Mouse (Mus musculus): ENCODE data around the gene Best1.

Gene Best1

DNA sequence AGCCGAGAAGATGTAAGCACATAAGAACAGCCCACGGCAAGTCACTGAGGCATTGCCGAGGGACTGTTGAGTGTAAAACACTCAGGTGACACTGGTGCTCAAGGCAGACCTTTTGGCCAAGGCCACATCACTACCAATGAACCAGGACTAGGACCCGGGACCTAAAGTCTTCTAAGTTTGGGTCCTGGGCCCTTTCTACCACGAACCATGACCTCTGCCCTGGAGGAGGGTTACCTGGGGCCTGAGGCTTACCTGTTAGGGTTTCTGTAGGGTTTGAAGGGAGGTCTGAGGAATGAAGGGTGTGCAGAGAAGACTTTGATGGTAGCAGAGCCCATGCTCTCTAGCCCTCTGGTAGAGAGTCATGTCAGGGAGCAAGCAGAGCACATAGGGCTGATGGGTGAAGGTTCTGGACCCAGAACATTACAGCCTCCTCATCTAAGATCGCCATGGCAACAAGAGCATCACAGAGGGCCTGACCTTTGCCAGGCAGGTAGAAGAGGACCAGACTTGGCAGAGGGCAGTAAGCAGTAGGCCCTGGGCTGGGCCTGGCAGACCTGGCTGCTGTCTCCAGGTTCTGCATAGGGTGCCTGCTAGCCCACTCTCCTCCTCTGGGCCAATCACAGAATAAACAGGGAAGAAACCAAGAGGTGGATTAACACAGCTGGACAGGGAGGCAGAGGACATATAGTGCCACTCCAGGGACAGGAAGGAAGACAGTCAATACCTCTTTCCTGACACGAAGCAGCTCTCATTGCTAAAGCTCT, at the start of gene Best1, which contains the start of gene Rab3il1:
Gene Best1, minus strand, starts transcription at position 428 of the 764 bp plus-strand sequence.
Gene Rab3il1, plus strand, starts transcription at position 464 of the 764 bp plus-strand sequence.
- DNase-seq, result no peak

DNA sequence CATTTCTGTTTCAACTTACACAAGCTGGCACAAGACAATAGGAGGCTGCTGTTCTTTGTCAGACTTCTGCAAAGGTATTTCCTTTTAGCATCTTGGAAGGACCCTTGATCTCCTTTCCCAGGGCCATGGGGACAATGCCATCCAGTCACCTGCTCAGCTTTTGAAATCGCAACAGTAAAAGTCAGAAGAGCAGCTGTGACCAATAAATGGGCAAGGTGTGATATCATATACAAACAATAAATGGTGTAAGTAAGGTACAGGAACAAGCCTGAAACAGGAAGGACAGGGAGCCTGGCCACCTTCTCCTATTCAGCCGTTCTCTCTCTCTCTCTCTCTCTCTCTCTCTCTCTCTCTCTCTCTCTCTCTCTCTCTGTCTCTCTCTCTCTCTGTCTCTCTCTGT, 49.0 kb upstream of the Best1 start:
- DNase-seq, result no peak

DNA sequence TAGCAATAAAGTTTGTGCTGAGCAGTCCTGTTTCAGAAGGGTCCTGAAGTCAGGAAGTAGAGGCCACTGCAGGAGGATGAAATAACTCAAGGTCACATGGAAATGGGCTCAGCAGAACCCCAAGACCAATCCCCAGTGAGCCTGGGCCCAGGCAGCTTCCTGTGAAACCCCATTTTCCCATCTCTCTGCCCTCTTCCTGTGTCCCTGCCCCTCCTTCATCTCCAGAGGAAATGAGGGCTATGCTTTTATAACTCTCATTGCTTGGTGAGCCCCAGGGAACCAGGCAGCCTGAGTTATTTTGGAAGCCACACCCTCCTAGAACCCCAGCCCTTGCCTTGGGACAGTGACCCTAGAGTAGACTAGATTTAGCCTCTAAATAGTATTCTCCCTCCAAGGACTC, 48.1 kb upstream of the Best1 start:
- DNase-seq, result no peak

DNA sequence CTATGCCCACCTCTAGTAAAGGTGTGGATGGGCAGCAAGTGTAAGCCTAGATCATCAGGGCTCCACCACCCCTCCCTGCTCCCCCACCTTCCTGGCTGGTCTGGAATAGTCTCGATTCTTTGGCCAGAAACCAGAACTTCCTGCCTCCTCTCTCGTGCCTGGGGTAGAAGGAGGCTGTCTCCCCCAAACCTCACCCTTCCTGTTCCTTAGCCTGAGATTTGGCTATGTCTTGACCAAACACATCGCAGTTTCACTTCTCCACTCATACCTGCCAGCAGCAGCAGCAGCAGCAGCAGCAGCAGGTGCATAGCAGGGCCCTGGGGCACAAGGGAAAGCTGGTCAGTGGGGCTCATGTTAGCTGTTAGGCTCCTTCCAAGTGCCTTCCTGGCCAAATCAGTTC, 45.5 kb upstream of the Best1 start:
- no peak for DNase-seq

DNA sequence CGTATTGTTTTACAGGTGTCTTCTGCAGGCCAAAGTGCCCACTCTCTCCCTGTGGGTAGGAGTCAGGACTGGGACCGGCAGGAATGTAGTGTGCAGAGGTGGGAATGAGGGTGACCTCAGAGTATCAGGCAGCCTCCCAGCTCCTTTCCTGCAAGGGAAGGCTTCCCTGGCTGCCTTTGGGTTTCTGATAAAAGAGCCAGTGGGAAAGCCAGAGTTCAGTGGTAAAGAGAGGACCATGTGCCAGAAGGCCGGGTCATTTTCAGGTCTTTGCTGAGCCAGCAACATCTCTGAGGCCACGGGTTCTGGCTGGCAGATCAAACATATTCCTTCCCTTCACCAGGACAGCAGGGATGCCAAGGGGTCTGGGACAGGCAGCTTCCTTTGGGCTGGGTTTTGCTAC, 44.9 kb upstream of the Best1 start:
- no peak for DNase-seq

DNA sequence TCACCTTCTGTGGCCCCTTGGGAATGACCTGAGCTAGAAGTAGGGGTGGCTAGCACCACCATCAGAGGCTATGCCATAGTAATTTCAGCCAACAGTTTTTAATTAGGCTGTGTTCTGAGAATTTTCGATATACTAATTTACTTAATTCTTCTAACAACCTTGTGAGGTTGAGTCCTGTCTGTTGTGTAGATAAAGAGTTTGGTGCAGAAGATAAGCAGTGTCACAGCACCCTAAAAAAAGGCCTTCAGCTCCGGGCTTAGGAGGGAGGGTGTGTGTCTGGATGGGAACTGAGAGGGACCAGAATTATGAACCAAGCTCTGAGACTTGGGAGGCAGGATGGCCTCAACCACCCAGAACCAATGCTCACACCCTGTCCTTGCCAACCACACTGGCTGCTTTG, 44.3 kb upstream of the Best1 start:
- DNase-seq, result no peak

DNA sequence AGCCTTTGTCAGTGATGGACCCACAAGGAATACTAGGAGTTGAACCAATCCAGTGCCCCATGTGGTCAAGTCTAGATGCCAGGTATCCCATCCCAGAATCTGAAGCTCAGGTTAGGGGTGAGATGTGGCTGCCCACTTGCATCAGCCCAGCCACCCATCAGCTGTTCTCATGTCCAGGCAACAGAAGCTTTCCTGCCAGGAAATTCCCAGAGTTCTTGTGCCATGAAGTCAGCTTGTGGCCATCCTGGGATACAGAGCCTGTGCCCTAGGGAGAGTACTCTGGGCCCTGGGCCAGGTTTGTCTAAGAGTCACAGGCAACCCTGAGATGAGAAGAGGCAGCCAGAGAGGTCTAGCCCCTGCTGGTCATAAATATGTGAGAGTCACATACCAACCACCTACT, 42.2 kb upstream of the Best1 start:
- DNase-seq, result no peak

DNA sequence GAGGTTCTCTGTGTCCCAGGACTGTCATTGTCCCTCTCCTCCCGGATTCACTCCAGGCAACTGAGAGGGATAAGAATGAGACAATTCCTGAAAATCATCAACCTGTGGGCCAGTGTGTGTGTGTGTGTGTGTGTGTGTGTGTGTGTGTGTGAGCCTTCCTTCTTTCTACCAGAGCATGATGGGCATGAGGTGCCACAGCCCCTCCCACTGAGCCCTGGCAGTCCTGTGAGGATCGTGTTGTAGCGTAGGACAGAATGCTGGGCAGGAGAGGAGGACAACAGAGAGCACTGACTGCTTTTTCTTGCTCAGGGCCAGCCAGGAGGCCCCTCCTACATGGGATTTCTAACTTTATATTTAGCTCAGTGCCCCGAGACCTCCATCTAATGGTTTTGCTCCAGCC, 41.4 kb upstream of the Best1 start:
- no peak for DNase-seq

DNA sequence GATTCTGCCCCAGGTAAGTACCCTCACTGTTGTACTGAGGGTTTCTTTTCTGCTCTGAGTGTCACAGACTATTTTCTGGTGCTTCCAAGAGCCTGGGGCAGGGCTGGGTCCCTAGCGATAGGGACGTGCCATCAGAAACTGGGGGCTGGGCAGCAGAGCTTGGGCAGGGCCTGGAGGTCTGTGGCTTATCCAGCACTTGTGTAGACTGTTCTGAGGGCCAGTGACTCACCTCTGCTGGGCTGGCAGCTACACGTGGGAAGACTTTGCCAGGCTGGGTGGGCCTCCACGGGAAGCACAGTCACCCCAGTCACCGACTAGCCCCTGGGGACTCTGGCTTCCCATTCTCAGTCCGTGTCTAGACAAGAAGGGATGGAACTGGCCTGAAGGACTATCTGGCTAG, 40.8 kb upstream of the Best1 start:
- peak; percentile 21 to 32 for DNase-seq

DNA sequence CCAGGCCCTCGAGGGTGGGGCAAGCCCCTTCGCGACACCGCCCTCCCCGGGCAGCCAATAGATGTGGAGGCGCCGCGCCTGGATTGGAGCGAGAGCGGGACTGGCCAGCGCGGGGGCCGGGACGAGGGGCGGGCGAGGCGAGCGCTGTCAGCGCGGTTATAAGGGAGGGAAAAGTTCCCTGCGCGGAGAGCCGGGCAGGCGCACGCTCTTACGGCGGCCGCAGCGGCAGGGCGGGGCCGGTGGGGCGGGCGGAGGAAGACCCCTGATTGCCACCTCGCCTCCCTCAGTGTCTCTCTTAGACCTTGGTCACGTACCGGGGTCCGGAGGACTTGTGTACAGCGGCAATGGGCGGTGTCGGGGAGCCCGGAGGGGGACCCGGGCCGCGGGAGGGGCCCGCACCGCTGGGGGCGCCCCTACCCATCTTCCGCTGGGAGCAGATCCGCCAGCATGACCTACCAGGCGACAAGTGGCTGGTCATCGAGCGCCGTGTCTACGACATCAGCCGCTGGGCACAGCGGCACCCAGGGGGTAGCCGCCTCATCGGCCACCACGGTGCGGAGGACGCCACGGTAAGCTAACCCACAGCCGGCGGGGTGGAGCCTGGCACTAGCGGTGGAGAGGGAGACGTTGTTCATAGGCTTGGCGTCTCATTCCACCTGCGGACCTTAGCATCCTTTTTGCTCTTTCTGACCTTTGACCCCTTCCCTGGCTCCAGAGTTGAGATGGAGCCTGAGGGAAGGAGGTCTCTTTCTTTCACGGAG, 40.1 kb upstream of the Best1 start, which contains the start of gene Fads3:
Gene Fads3, plus strand, starts transcription at position 182 of the 761 bp plus-strand sequence.
- DNase-seq, result peak; percentile 86 to 89

DNA sequence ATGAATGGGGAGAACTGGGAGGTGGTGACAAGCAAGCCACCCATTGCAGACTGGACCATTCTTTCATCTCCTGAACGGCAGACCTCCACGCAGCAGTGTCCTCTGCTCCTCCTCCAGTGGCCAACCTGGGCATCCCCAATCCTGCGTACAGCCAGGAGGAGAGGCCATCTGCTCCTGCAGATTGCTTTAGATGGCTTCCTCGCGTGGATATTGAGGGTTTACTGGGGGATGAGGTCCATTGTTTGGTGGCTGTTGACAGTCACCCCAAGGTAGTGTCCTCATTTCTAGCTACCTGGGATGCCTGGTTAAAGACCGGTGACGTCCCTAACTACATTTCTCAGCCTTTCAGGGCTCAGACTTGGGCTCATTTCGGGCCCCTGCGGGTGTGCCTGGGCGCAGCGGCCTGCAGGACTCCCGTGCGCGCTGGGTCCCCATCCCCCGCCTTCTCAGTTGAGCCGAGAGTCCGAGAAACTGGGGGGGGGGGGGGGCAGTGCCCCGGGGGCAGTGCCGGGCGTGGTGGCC, 39.5 kb upstream of the Best1 start:
- DNase-seq, result peak; percentile 73 to 78

DNA sequence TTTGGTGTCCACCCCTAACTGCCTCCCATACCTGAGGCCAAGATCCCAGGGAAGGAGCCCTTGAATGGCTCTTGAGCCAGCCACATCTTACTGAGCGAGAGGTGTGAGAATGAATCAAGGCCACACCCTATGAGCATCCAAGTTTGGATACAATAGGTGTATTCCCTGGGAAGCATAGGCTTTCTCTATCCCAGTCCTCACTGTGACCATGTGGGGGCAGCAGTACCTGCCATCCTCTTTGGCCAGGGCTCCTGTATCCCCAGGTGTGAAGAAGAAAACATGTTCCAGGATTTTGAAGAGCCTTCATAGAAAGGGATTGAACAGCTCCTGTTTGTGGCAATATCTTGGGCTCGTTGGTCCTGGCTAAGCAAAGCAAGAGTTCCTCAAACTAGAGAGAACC, 38.2 kb upstream of the Best1 start:
- DNase-seq, result peak; percentile 43 to 45

DNA sequence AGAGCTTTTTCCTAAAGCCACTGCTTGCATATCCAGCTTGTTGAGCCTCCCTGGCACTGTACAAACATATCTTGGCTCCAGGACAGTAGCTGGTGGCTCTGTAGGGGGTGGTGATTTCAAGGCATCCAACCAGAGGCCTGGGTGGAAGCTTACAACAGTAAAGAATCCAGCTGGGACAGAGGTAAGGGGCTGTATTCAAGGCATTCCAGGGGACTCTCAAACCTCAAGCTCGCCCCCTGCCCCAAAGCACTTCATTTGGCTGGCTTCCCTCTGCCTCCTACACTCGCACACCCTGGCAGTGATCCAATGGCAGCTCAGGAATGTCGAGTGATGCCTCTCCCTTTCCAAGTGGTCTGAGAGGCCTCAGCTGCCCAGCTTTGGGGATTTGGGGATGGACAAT, 37.5 kb upstream of the Best1 start:
- DNase-seq, result peak in 1 of 2 experiments; percentile 36

DNA sequence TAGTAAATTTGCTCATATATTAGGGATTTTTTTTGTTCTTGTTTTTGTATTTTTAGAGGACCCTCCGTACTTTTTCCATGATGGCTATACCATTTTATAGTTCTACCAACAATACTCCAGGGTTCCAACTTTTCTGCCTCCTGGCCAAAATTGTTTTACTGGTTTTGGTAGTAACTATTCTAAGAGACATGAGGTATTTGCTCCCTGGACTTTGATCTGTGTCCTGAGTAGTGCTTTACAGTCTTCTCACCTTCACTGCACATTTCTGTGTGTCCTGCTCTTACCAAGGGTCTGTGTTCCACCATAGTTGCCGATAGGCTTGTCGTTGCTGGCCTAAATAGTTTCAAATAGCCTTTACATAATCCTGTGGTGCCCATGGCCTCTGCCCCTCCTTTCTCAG, 36.9 kb upstream of the Best1 start:
- DNase-seq, result no peak

DNA sequence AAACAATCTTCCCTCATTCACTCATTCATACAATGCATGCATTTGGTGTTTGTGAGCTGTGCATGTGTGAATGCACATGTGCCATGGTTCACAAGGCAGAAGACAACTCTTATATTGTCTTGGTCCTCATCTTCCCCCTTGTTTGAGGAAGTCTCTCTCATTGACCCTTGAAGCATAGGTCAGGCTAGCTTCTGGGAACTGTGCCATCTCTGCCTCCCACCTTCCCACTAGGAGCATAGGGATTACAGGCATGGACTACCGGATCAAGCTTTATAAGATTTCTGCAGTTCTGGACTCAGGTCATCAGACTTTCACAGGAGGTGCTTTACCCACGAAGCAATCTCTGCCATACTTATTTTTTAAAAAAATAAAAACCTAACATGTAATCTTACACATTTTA, 36.1 kb upstream of the Best1 start:
- no peak for DNase-seq

DNA sequence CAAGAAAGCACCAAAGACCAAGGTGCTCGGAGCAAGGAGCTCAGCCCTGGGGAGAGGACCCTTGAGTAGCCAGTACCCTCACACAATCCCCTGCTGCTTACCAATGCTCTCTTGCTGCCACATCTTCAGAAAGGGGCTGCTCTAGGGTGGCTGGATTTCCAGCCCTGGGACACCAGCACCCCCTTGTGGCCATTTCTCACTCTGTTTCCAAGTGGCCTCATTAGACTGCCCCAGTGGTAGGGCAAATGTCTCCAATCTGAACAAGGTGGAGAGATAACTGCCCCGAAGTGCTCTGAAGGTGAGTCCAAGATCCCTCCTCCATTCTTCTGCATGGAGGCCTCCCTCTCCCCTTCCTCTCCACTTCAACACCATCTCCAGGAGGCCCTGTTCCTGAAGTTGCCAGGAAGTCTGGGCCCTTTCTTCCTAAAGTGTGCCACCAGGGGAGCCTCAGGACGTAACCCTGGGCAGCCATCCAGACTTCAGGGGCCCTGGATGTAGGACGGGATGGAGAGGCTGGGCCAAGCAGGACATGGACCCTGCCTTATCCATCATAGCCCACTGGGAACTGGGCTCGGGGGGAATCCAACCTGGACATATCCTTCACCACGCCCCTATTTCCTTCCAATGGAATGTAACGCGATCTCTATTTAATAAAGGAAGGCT, 33.5 kb upstream of the Best1 start:
- DNase-seq, result peak; percentile 62 to 74

DNA sequence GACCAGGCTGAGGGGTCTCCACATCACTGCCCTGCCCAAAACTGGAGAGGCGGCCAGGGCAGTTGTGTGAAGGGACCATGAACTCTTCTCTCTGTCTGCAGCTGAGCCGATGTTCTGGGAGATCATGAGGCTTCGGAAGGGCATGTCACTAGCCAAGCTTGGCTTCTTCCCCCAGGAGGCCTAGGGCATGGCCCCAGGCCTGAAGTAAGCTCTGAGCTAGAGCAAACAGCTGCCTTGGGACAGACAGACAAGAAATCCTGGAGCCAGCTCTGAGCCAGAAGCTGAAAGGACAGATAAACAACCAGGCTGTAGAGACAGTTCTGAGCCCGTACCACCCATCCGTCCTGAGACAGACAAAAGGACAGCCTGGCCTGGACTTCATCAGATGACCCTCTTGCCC, 32.9 kb upstream of the Best1 start:
- no peak for DNase-seq

DNA sequence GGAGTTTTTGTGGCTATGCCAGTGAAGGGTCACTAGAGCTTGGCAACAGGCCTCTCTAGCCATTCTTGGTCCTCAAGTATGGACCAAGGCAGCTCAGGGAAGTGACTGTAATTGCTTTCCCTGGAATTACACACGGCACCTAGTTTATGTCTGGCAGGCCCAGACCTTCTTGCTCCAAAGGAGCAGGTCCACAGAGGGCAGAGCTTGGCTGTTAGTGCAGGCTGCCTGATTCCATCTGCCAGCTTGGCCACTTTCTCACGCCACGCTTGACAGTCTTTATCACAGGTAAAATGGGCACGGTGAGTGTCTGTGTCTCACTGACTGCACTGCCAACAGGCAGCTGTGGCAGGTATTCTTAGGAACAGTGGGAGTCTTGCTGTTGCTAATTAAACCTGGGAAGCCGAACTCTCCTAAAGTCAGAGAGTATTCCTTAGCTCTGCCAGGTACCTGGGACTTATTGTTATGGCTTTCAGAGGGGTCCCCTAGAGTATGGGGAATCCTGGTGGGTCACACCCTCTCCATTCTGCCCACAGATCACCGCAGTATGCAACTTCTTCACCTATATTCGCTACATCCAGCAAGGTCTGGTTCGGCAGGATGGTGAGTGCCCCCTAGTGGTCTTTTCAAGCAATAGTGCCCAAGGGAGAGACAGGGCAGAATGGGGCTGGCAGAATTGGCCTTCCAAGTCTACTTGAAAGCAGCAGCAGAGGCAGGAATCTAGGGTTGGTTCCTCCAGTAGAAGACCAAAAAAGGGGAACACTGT, 32.0 kb upstream of the Best1 start:
- DNase-seq, result peak; percentile 69 to 72

DNA sequence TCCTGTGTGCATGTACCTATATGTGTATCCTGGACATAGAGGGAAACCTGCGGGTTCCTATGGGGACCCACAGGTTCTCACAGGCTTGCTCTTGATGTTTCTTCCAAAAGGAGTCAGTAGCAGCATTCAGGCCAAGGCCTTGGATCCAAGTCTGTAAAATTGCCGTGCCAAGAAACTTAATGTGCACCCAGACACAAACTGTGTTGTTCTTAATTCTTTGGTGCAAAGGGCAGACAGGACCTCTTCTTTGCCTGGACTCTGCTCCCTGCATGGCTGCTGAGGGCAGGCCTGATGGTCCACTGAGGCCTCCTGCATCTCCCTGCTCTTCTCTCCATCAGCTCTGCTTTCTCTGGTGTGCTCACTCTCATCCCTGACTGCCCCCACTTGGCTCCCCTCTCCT, 28.3 kb upstream of the Best1 start:
- DNase-seq, result no peak

DNA sequence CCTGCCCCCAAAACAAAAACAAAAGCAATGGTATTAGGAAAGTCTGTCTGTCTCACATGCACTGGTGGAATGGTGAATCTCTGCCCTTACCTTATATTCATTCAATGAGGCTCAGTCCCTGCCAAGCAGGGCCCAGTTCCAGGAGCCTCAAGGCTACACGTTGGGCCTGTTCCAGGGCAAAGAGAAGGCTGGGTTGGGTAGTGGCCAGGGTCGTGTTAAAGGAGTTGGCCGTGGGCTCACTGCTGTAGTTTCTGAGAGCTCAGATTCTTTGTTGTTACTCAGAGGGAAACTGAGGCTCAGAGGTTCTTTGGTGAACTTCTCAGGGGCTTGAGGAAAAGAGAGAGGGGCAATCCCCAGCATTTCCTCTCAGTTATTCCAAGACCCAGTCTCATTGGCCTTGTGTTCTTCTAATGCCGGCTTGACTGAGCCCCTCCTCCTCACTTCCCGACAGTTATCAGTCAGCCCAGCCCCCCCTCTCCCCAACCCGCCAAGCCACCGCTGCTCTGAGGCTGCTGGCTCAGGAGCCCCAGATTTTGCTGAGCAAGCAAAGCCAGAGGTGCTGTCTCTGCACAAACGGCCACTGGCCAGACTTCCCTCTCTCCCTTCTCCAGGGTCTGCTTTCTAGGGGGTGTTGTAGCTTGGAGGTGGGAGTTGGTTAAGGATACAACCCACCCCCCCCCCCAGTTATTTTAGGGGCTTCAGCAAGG, 23.9 kb upstream of the Best1 start:
- DNase-seq, result no peak

DNA sequence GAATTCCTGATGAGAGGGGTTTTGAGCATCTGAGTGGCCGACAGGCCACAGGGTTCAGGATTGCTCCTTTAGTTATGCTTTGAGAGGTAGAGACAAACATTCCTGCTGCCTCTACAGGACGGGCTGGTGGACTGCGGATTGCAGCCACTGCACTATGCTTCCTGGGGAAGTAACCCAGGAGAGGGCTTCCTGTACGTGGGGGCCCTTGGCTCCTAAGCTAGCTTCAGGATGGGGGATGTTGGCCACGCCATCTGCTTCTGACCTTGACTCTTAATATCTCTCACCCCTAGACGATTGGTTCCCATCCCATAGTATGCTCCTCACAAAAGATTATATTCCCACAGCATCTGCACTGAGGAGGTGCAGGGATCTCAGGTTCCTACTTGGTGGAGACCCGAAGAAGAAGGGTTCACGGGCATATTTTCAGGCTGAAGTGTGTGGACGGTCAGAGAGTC, 21.9 kb upstream of the Best1 start:
- no peak for DNase-seq

All from cerebellum, adult 18-20 months (tissue).